Mouse (Mus musculus) embryonic facial prominence, embryonic 14.5 days (tissue): ENCODE measurements around the gene Gm10717. TPM values are rescaled to one million over a fixed set of nuclear protein-coding genes. Genes with fewer than 3 reads are reported as not detected.
A peak's percentile ranks its signal among the peaks of the same experiment; 100 is the strongest.
"Not testable (repeated sequence)": the region's sequence is repeated elsewhere in the genome, so short reads cannot be mapped to it uniquely, and the experiment has no call there.

ENCODE experiments used
- ATAC-seq: fragments of 200-750 bp; cut with Nextera tagmentation; 2 replicates; pipeline ENCODE4 v1.8.0; 2017; ENCODE audit warnings: low read depth, moderate number of reproducible peaks, moderate TSS enrichment
- DNase-seq: peaks from one replicate; pipeline ENCODE4 v3.0.0-alpha.2; 2015; ENCODE audit warnings: low spot score
- H3K27ac ChIP-seq: fragments of 300-500 bp; sonication (generic); replicated peaks from 2 replicates; pipeline ENCODE4 v1.5.1; 2014; ENCODE audit warnings: low read depth, mild to moderate bottlenecking, low read length, moderate library complexity
- H3K27me3 ChIP-seq: fragments of 300-500 bp; sonication (generic); replicated peaks from 2 replicates; pipeline ENCODE4 v1.6.1; 2014; ENCODE audit warnings: low read length; ENCODE audit not compliant: control insufficient read depth, insufficient read depth
- H3K36me3 ChIP-seq: fragments of 300-500 bp; sonication (generic); 2 replicates; pipeline ENCODE4 v1.6.1; 2014; ENCODE audit warnings: low read length, mixed read lengths; ENCODE audit not compliant: control insufficient read depth, insufficient read depth
- H3K4me1 ChIP-seq: fragments of 300-500 bp; sonication (generic); 2 replicates; pipeline ENCODE4 v1.6.1; 2014; ENCODE audit warnings: antibody characterized with exemption, low read length; ENCODE audit not compliant: control insufficient read depth, insufficient read depth
- H3K4me2 ChIP-seq: fragments of 300-500 bp; sonication (generic); 2 replicates; pipeline ENCODE4 v1.6.1; 2014; ENCODE audit warnings: low read depth, mild to moderate bottlenecking, low read length, moderate library complexity, mixed read lengths
- H3K4me3 ChIP-seq: fragments of 300-500 bp; sonication (generic); 2 replicates; pipeline ENCODE4 v1.5.1; 2014; ENCODE audit warnings: low read depth, mild to moderate bottlenecking, low read length
- H3K9ac ChIP-seq: fragments of 300-500 bp; sonication (generic); 2 replicates; pipeline ENCODE4 v1.6.1; 2014; ENCODE audit warnings: low read depth, mild to moderate bottlenecking, low read length, moderate library complexity, mixed read lengths
- H3K9me3 ChIP-seq: fragments of 300-500 bp; sonication (generic); 2 replicates; pipeline ENCODE4 v1.6.1; 2016; ENCODE audit warnings: low read length; ENCODE audit not compliant: control insufficient read depth
- WGBS: fragments of 180-500 bp; shearing (Covaris S2); extraction: QIAGEN DNeasy Blood & Tissue Kit; methylation state at CpG from one replicate; pipeline ENCODE4 v1.1.7; 2014; 5-methylcytosine and 5-hydroxymethylcytosine counted together
- polyA plus RNA-seq: library from polyadenylated mRNA; unstranded; fragments of >200 nt; fragmentation: Nextera tagmentation; extraction: Ambion mirVana; gene quantifications from 2 replicates; pipeline ENCODE4 v1.2.1, GENCODE M21; 2014

Gm10717 gene
- polyA plus RNA-seq, 1 experiment from 2014 or later = not detected

DNA sequence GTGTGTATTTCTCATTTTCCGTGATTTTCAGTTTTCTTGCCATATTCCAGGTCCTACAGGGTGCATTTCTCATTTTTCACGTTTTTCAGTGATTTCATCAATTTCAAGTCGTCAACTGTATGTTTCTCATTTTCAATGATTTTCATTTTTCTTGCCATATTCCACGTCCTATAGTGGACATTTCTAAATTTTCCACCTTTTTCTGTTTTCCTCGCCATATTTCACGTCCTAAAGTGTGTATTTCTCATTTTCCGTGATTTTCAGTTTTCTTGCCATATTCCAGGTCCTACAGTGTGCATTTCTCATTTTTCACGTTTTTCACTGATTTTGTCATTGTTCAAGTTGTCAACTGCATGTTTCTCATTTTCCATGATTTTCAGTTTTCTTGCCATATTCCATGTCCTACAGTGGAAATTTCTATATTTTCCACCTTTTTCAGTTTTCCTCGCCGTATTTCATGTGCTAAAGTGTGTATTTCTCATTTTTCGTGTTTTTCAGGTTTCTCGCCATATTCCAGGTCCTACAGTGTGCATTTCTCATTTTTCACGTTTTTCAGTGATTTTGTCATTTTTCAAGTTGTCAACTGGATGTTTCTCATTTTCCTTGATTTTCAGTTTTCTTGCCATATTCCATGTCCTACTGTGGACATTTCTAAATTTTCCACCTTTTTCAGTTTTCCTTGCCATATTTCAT, 2.8 kb upstream of the Gm10717 start:
- H3K36me3 ChIP-seq, H3K4me3 ChIP-seq, H3K9ac ChIP-seq, H3K27me3 ChIP-seq, H3K4me2 ChIP-seq, H3K9me3 ChIP-seq, ATAC-seq, H3K27ac ChIP-seq, H3K4me1 ChIP-seq: not testable (repeated sequence)
- 69% methylated on average over 9 of the region's 13 CpGs for WGBS
- peak; percentile 11 for DNase-seq

DNA sequence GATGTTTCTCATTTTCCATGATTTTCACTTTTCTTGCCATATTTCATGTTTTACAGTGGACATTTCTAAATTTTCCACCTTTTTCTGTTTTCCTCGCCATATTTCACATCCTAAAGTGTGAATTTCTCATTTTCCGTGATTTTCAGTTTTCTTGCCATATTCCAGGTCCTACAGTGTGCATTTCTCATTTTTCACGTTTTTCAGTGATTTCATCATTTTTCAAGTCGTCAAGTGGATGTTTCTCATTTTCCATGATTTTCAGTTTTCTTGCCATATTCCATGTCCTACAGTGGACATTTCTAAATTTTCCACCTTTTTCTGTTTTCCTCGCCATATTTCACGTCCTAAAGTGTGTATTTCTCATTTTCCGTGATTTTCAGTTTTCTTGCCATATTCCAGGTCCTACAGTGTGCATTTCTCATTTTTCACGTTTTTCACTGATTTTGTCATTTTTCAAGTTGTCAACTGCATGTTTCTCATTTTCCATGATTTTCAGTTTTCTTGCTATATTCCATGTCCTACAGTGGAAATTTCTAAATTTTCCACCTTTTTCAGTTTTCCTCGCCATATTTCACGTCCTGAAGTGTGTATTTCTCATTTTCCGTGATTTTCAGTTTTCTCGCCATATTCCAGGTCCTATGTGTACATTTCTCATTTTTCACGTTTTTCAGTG, 1.8 kb upstream of the Gm10717 start, which contains the start of gene Gm10718:
TSS of gene Gm10718 (plus strand) at position 236 of the 673 bp plus-strand sequence.
- H3K27ac ChIP-seq, H3K9ac ChIP-seq, H3K36me3 ChIP-seq, ATAC-seq, H3K27me3 ChIP-seq, DNase-seq, H3K4me2 ChIP-seq, H3K4me1 ChIP-seq, H3K9me3 ChIP-seq, H3K4me3 ChIP-seq: not testable (repeated sequence)
- 73% methylated on average over 9 of the region's 13 CpGs for WGBS

GRCm38 (mm10) chr9:3023985-3024648, 1.1 kb upstream of the Gm10717 start:
- H3K4me1 ChIP-seq, ATAC-seq, H3K27me3 ChIP-seq, H3K4me2 ChIP-seq, H3K9me3 ChIP-seq, DNase-seq, H3K4me3 ChIP-seq, H3K36me3 ChIP-seq, H3K9ac ChIP-seq, H3K27ac ChIP-seq: not testable (repeated sequence)
- WGBS = 66% methylated on average over 15 of the region's 16 CpGs

DNA sequence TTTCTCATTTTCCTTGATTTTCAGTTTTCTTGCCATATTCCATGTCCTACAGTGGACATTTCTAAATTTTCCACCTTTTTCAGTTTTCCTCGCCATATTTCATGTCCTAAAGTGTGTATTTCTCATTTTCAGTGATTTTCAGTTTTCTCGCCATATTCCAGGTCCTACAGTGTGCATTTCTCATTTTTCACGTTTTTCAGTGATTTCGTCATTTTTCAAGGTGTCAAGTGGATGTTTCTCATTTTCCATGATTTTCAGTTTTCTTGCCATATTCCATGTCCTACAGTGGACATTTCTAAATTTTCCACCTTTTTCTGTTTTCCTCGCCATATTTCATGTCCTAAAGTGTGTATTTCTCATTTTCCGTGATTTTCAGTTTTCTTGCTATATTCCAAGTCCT, 436 bp downstream of the Gm10717 start:
- H3K27me3 ChIP-seq, H3K27ac ChIP-seq, H3K9me3 ChIP-seq, H3K4me3 ChIP-seq, H3K9ac ChIP-seq, H3K36me3 ChIP-seq, DNase-seq, H3K4me1 ChIP-seq, H3K4me2 ChIP-seq, ATAC-seq: not testable (repeated sequence)
- WGBS = 61% methylated on average over 4 of the region's 6 CpGs

- H3K27ac ChIP-seq, ATAC-seq, DNase-seq, H3K36me3 ChIP-seq, H3K27me3 ChIP-seq, H3K4me1 ChIP-seq, H3K9me3 ChIP-seq, H3K4me3 ChIP-seq, H3K9ac ChIP-seq, H3K4me2 ChIP-seq: not testable (repeated sequence)
- WGBS = 70% methylated on average over 5 of the region's 5 CpGs
Measured at GRCm38 (mm10) chr9:3026136-3026535, 919 bp downstream of the Gm10717 start.

DNA sequence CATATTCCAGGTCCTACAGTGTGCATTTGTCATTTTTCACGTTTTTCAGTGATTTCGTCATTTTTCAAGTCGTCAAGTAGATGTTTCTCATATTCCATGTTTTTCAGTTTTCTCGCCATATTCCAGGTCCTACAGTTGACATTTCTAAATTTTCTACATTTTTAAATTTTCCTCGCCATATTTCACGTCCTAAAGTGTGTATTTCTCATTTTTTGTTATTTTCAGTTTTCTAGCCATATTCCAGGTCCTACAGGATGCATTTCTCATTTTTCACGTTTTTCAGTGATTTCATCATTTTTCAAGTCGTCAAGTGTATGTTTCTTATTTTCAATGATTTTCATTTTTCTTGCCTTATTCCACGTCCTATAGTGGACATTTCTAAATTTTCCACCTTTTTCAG, 1.5 kb downstream of the Gm10717 start:
- H3K36me3 ChIP-seq, H3K9me3 ChIP-seq, DNase-seq, H3K27ac ChIP-seq, H3K27me3 ChIP-seq, H3K4me1 ChIP-seq, H3K9ac ChIP-seq, H3K4me2 ChIP-seq, H3K4me3 ChIP-seq, ATAC-seq: not testable (repeated sequence)
- WGBS = 64% methylated on average over 9 of the region's 9 CpGs

DNA sequence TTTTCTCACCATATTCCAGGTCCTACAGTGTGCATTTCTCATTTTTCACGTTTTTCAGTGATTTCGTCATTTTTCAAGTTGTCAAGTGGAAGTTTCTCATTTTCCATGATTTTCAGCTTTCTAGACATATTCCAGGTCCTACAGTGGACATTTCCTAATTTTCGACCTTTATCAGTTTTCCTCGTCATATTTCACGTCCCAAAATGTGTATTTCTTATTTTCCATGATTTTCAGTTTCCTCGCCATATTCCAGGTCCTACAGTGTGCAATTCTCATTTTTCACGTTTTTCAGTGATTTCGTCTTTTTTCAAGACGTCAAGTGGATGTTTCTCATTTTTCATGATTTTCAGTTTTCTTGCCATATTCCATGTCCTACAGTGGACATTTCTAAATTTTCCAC, 2.0 kb downstream of the Gm10717 start:
- not testable (repeated sequence) for H3K4me3 ChIP-seq, H3K36me3 ChIP-seq, ATAC-seq, H3K4me1 ChIP-seq, H3K4me2 ChIP-seq, H3K27me3 ChIP-seq, H3K27ac ChIP-seq, H3K9ac ChIP-seq, H3K9me3 ChIP-seq
- DNase-seq = peak; percentile 33
- 74% methylated on average over 9 of the region's 9 CpGs for WGBS

- 66% methylated on average over 12 of the region's 16 CpGs for WGBS
- H3K4me1 ChIP-seq, H3K9me3 ChIP-seq, H3K4me2 ChIP-seq, H3K4me3 ChIP-seq, H3K9ac ChIP-seq, H3K36me3 ChIP-seq, H3K27me3 ChIP-seq, ATAC-seq, DNase-seq, H3K27ac ChIP-seq: not testable (repeated sequence)
Measured at GRCm38 (mm10) chr9:3029276-3030000, 4.2 kb downstream of the Gm10717 start.
